Mouse (Mus musculus): ENCODE results near the gene Heatr9. TPM values are rescaled to one million over a fixed set of nuclear protein-coding genes. Genes with fewer than 3 reads are reported as not detected.
A peak's percentile ranks its signal among the peaks of the same experiment; 100 is the strongest.
"Not testable (repeated sequence)": the region's sequence is repeated elsewhere in the genome, so short reads cannot be mapped to it uniquely, and the experiment has no call there.

Heatr9 gene
- polyA plus RNA-seq, 1 experiment from 2014 or later, result not detected

GRCm38 (mm10) chr11:83556085-83556781, 34.3 kb upstream of the Heatr9 start:
- no peak overlapping the region for H3K4me3 ChIP-seq
- H3K4me1 ChIP-seq, result no peaks in the 10 kb centered on the region
- H3K9ac ChIP-seq, result no peak overlapping the region
- no peak overlapping the region for H3K27ac ChIP-seq (replicated peaks)
- H3K4me2 ChIP-seq, result no peak overlapping the region
- no peaks in the 10 kb centered on the region for H3K9me3 ChIP-seq
- WGBS, result 28% methylated on average over 8 of the region's 8 CpGs
- no peaks in the 10 kb centered on the region for H3K36me3 ChIP-seq
- ATAC-seq (ENCODE audit: extremely low read depth, insufficient number of reproducible peaks, low FRiP score, low TSS enrichment), result no peak
- no peaks in the 10 kb centered on the region; the same call in 1 of the 2 replicates for H3K27me3 ChIP-seq (replicated peaks)

DNA sequence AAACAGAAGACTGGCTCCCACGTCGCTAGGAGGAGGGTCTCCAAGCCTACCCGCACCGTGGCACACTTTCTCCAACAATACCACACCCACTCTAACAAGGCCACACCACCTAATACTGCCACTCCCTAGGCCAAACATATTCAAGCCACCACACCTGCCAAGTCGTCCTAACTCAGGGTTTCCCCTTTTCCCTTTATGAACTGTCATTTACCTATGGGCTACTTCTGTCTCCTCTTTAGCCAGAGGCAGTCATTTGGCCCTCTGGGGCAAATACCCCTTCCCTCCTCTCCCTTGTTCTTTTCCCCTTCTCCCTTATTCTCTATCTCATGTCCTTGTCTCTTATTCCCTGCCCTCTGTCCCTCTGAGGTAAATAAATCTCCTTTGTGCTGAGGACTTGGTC, 29.7 kb upstream of the Heatr9 start:
- H3K27ac ChIP-seq (replicated peaks), result no peak overlapping the region
- no peak overlapping the region for H3K4me2 ChIP-seq
- no peaks in the 10 kb centered on the region for H3K9me3 ChIP-seq
- no peaks in the 10 kb centered on the region for H3K4me1 ChIP-seq
- no peak overlapping the region for H3K9ac ChIP-seq
- H3K27me3 ChIP-seq (replicated peaks), result no peaks in the 10 kb centered on the region
- H3K36me3 ChIP-seq, result no peaks in the 10 kb centered on the region
- ATAC-seq (ENCODE audit: extremely low read depth, insufficient number of reproducible peaks, low FRiP score, low TSS enrichment), result no peak
- H3K4me3 ChIP-seq, result no peak overlapping the region
- WGBS, result 76% methylated on average over 5 of the region's 5 CpGs

DNA sequence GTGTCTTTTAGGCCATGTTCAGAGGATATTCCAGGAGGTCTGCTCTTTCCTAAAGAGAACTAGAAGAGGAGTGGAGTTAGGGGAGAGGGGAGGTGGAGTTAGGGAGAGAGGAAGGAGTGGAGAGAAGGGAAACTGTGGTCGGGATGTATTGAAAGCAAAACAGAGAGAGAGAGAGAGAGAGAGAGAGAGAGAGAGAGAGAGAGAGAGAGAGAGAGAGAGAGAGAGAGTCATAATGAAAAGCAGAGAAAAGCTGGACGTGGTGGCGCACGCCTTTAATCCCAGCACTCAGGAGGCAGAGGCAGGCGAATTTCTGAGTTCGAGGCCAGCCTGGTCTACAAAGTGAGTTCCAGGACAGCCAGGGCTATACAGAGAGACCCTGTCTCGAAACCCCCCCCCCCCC, 29.1 kb upstream of the Heatr9 start:
- H3K4me3 ChIP-seq; H3K36me3 ChIP-seq; H3K4me2 ChIP-seq; H3K9me3 ChIP-seq; H3K9ac ChIP-seq; H3K27me3 ChIP-seq (replicated peaks); ATAC-seq (ENCODE audit: extremely low read depth, insufficient number of reproducible peaks, low FRiP score, low TSS enrichment); H3K27ac ChIP-seq (replicated peaks); H3K4me1 ChIP-seq: not testable (repeated sequence)
- 76% methylated on average over 7 of the region's 7 CpGs for WGBS

- Histone ChIP-seq H3K4me3 (no peak overlapping the region), H3K4me1 (no peaks in the 10 kb centered on the region), H3K9ac (no peak overlapping the region), H3K27ac (replicated peaks) (no peak overlapping the region), H3K27me3 (replicated peaks) (no peaks in the 10 kb centered on the region), H3K4me2 (no peak overlapping the region), H3K36me3 (no peaks in the 10 kb centered on the region), H3K9me3 (no peaks in the 10 kb centered on the region)
- ATAC-seq (ENCODE audit: extremely low read depth, insufficient number of reproducible peaks, low FRiP score, low TSS enrichment), result no peak
- WGBS, result 75% methylated on average over 5 of the region's 5 CpGs
Measured at GRCm38 (mm10) chr11:83550186-83550632, 28.2 kb upstream of the Heatr9 start.

GRCm38 (mm10) chr11:83544214-83544613, 22.2 kb upstream of the Heatr9 start:
- ATAC-seq (ENCODE audit: extremely low read depth, insufficient number of reproducible peaks, low FRiP score, low TSS enrichment), result no peak; the same call in 1 of the 2 replicates
- no peaks in the 10 kb centered on the region for H3K9me3 ChIP-seq
- H3K36me3 ChIP-seq, result no peaks in the 10 kb centered on the region
- no peaks in the 10 kb centered on the region for H3K27me3 ChIP-seq (replicated peaks)
- H3K4me2 ChIP-seq, result no peak overlapping the region
- no peak overlapping the region for H3K4me3 ChIP-seq
- no peak overlapping the region for H3K9ac ChIP-seq
- WGBS, result 49% methylated on average over 3 of the region's 3 CpGs
- no peaks in the 10 kb centered on the region for H3K4me1 ChIP-seq
- H3K27ac ChIP-seq (replicated peaks), result no peak overlapping the region

DNA sequence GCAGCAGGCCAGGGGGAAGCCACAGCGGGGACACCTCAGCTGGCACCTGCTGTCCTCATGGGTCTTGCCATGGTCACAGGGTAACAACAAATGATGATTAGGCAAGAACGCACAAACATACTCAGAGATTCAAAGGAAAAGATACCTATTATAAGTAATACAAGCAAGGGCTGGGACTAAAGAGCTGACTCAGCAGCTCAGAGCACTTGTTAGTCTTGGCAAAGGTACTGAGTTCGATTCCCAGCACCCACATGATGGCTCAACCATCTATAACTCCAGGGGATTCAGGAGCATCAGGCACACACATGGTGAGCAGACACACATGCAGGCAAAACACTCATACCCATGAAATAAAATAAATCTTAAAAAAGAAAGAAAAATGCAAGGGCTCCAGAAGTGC, 19.4 kb upstream of the Heatr9 start:
- no peak for ATAC-seq (ENCODE audit: extremely low read depth, insufficient number of reproducible peaks, low FRiP score, low TSS enrichment)
- Histone ChIP-seq H3K27me3 (replicated peaks) (no peaks in the 10 kb centered on the region), H3K4me1 (0 out of 2 replicates have a peak, but pooled peaks cover 4% of the 10 kb centered on the region), H3K27ac (replicated peaks) (no peak overlapping the region), H3K9me3 (no peaks in the 10 kb centered on the region), H3K4me3 (no peak overlapping the region), H3K36me3 (no peaks in the 10 kb centered on the region), H3K4me2 (no peak overlapping the region), H3K9ac (no peak overlapping the region)
- WGBS, result 82% methylated on average over 3 of the region's 3 CpGs

- H3K9ac ChIP-seq, result no peak overlapping the region
- 77% methylated on average over 2 of the region's 2 CpGs for WGBS
Measured at GRCm38 (mm10) chr11:83540931-83541330, 19.0 kb upstream of the Heatr9 start.

GRCm38 (mm10) chr11:83538705-83539314, 16.8 kb upstream of the Heatr9 start:
- ATAC-seq (ENCODE audit: extremely low read depth, insufficient number of reproducible peaks, low FRiP score, low TSS enrichment), result no peak
- no peaks in the 10 kb centered on the region for H3K36me3 ChIP-seq
- H3K4me3 ChIP-seq, result no peak overlapping the region
- H3K27me3 ChIP-seq (replicated peaks), result no peaks in the 10 kb centered on the region
- no peaks in the 10 kb centered on the region for H3K9me3 ChIP-seq
- no peak overlapping the region for H3K27ac ChIP-seq (replicated peaks)
- peaks cover 19% of the 10 kb centered on the region for H3K4me1 ChIP-seq
- H3K9ac ChIP-seq, result no peak overlapping the region
- WGBS, result 62% methylated on average over 3 of the region's 3 CpGs
- no peak overlapping the region for H3K4me2 ChIP-seq

More at GRCm38 (mm10) chr11:83540931-83541330, 19.0 kb upstream of the Heatr9 start:
- Histone ChIP-seq H3K4me1 (0 out of 2 replicates have a peak, but pooled peaks cover 4% of the 10 kb centered on the region), H3K36me3 (no peaks in the 10 kb centered on the region), H3K4me3 (no peak overlapping the region), H3K27ac (replicated peaks) (no peak overlapping the region), H3K9me3 (no peaks in the 10 kb centered on the region), H3K4me2 (no peak overlapping the region), H3K27me3 (replicated peaks) (no peaks in the 10 kb centered on the region)
- no peak for ATAC-seq (ENCODE audit: extremely low read depth, insufficient number of reproducible peaks, low FRiP score, low TSS enrichment)

DNA sequence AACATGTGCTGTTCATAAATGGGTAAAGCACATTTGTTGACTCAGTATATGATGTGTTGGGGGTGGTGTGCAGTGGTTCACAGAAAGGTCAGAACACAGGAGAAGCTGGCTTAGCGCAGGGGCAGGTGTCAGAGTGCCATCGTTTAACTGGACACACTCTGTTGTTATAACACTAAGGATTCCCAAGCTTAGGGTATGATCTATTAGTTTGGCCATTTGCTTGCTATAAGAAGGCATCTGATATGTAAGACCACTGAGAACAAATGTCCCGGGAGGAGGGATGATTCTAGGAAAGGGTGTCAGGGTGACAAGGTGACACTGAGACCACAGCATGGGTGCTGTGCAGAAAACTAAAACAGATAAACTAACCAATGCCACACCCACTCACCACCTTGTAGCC, 14.9 kb upstream of the Heatr9 start:
- Histone ChIP-seq H3K4me3 (no peak overlapping the region), H3K4me1 (peaks cover 19% of the 10 kb centered on the region), H3K27ac (replicated peaks) (no peak overlapping the region), H3K36me3 (no peaks in the 10 kb centered on the region), H3K9me3 (no peaks in the 10 kb centered on the region), H3K4me2 (no peak overlapping the region), H3K9ac (no peak overlapping the region), H3K27me3 (replicated peaks) (no peaks in the 10 kb centered on the region)
- ATAC-seq (ENCODE audit: extremely low read depth, insufficient number of reproducible peaks, low FRiP score, low TSS enrichment), result no peak
- WGBS, result 66% methylated on average over 3 of the region's 3 CpGs

DNA sequence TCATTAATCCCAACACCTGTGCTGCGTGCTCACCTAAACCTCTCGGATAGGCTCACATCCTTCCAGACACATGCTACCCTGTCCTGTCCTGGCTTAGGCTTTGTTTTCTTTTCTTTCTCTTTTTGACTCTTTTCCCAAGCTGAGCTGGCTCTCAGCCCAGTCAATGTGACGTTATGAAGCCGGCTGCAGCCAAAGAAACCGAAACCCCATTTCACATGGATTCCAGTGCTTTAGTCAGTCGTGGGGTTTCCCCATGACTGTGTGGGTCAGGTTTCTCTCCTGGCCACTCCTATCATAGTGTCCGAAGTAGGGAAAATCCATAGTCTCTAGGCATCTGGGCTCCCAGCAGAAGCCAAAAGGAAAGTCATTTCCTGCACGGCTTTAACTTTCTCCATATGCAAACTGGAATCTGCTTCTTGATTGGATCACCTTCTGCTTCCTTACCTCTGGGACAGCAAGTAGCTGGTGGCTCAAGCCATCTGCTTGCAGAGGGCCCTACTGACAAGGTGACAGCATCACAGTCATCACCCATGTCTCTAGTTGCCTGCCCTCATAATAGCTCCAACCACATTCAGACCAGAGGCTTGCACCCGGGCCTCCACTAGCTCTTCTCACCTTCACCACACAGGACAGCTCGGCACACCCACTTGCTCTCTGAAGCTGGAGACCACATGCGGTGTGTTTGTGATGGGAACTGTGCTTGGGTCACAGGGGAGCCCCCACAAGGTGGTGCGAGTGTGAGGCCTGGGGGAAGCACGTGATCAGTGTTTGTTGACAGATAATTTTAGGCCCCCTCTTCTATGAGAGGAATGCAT, 12.8 kb upstream of the Heatr9 start:
- Histone ChIP-seq H3K27ac (replicated peaks) (peak overlapping the region; percentile 39; the same call in 1 of the 2 replicates), H3K9me3 (no peaks in the 10 kb centered on the region), H3K27me3 (replicated peaks) (no peaks in the 10 kb centered on the region), H3K4me3 (peak overlapping the region; percentile 18; the same call in 1 of the 2 replicates), H3K36me3 (no peaks in the 10 kb centered on the region), H3K4me2 (peak overlapping the region; percentile 43), H3K9ac (no peak overlapping the region), H3K4me1 (peaks cover 19% of the 10 kb centered on the region)
- 39% methylated on average over 13 of the region's 13 CpGs for WGBS
- ATAC-seq (ENCODE audit: extremely low read depth, insufficient number of reproducible peaks, low FRiP score, low TSS enrichment), result 0 out of 2 replicates have a peak, but pooled peaks have one; percentile 19

DNA sequence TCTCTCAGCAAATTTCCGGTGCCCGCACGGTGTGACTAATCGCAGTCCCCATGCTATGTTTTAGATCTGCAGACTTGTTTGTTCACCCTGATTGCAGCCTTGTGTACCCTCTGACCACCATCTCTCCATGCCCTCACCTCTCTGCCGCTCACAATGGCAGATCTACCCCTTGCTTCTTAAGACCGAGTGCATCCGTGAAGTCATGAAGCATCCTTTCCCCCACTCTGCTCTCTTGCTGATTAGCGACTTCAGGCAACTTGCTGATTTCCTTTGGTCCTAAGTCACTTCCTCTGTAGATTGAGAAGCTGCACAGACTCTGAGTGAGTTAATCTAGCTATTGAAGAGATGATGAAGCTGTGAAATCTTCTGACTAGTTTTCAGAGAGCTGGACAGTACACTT, 12.2 kb upstream of the Heatr9 start:
- WGBS, result 67% methylated on average over 8 of the region's 8 CpGs
- Histone ChIP-seq H3K9me3 (no peaks in the 10 kb centered on the region), H3K36me3 (no peaks in the 10 kb centered on the region), H3K4me3 (0 out of 2 replicates have a peak overlapping the region, but pooled peaks have one; percentile 18), H3K9ac (no peak overlapping the region), H3K27ac (replicated peaks) (peak overlapping the region; percentile 39; the same call in 1 of the 2 replicates), H3K4me2 (peak overlapping the region; percentile 43), H3K27me3 (replicated peaks) (no peaks in the 10 kb centered on the region), H3K4me1 (peaks cover 19% of the 10 kb centered on the region)
- no peak for ATAC-seq (ENCODE audit: extremely low read depth, insufficient number of reproducible peaks, low FRiP score, low TSS enrichment)
